Mouse (Mus musculus) heart, embryonic 13.5 days (tissue): ENCODE data around the gene Olfr812. TPM values are rescaled to one million over a fixed set of nuclear protein-coding genes. Genes with fewer than 3 reads are reported as not detected.
"Not testable (repeated sequence)": the region's sequence is repeated elsewhere in the genome, so short reads cannot be mapped to it uniquely, and the experiment has no call there.

ENCODE experiments used
- ATAC-seq: fragments of 200-750 bp; cut with Nextera tagmentation; 2 replicates; pipeline ENCODE4 v1.8.0; 2017; ENCODE audit warnings: moderate TSS enrichment; ENCODE audit not compliant: insufficient number of reproducible peaks, low FRiP score, low TSS enrichment; ENCODE audit errors: extremely low read depth
- H3K27ac ChIP-seq: fragments of 300-500 bp; sonication (generic); replicated peaks from 2 replicates; pipeline ENCODE4 v1.5.1; 2015; ENCODE audit warnings: moderate library complexity, mild to moderate bottlenecking, inconsistent platforms
- H3K27me3 ChIP-seq: fragments of 300-500 bp; sonication (generic); replicated peaks from 2 replicates; pipeline ENCODE4 v1.6.1; 2015; ENCODE audit warnings: mild to moderate bottlenecking, inconsistent platforms
- H3K36me3 ChIP-seq: fragments of 300-500 bp; sonication (generic); 2 replicates; pipeline ENCODE4 v1.6.1; 2015; ENCODE audit warnings: mild to moderate bottlenecking, inconsistent platforms
- H3K4me1 ChIP-seq: fragments of 300-500 bp; sonication (generic); 2 replicates; pipeline ENCODE4 v1.6.1; 2015; ENCODE audit warnings: inconsistent platforms
- H3K4me2 ChIP-seq: fragments of 300-500 bp; sonication (generic); 2 replicates; pipeline ENCODE4 v1.6.1; 2015; ENCODE audit warnings: inconsistent platforms, mild to moderate bottlenecking, moderate library complexity
- H3K4me3 ChIP-seq: fragments of 300-500 bp; sonication (generic); 2 replicates; pipeline ENCODE4 v1.5.1; 2015; ENCODE audit warnings: moderate library complexity, mild to moderate bottlenecking, inconsistent platforms
- H3K9ac ChIP-seq: fragments of 300-500 bp; sonication (generic); 2 replicates; pipeline ENCODE4 v1.6.1; 2015; ENCODE audit warnings: inconsistent platforms, mild to moderate bottlenecking, moderate library complexity
- H3K9me3 ChIP-seq: fragments of 300-500 bp; sonication (generic); 2 replicates; pipeline ENCODE4 v1.6.1; 2016; ENCODE audit warnings: inconsistent platforms
- WGBS: fragments of 180-500 bp; shearing (Covaris S2); methylation state at CpG from one replicate; pipeline ENCODE4 v1.1.7; 2015; ENCODE audit warnings: mixed read lengths; 5-methylcytosine and 5-hydroxymethylcytosine counted together
- polyA plus RNA-seq: library from polyadenylated mRNA; unstranded; fragments of >200 nt; fragmentation: Nextera tagmentation; extraction: Ambion mirVana; gene quantifications from 2 replicates; pipeline ENCODE4 v1.2.1, GENCODE M21; 2015

The Olfr812 gene
- not detected in 2 replicates for polyA plus RNA-seq

GRCm38 (mm10) chr10:129845994-129846393, at the start of gene Olfr812:
TSS of gene Olfr812 (minus strand) at chr10:129846094.
- H3K4me3 ChIP-seq, result no peak within 1 kb of the TSS
- no peaks in the 10 kb centered on the region for H3K36me3 ChIP-seq
- H3K9me3 ChIP-seq, result no peaks in the 10 kb centered on the region
- no peak within 1 kb of the TSS for H3K27ac ChIP-seq
- no peak within 1 kb of the TSS for H3K4me2 ChIP-seq
- no peak within 1 kb of the TSS for H3K9ac ChIP-seq
- WGBS, result 54% methylated on average over 1 of the region's 1 CpGs
- no peaks in the 10 kb centered on the region for H3K4me1 ChIP-seq
- no peaks in the 10 kb centered on the region for H3K27me3 ChIP-seq
- no peak for ATAC-seq

DNA sequence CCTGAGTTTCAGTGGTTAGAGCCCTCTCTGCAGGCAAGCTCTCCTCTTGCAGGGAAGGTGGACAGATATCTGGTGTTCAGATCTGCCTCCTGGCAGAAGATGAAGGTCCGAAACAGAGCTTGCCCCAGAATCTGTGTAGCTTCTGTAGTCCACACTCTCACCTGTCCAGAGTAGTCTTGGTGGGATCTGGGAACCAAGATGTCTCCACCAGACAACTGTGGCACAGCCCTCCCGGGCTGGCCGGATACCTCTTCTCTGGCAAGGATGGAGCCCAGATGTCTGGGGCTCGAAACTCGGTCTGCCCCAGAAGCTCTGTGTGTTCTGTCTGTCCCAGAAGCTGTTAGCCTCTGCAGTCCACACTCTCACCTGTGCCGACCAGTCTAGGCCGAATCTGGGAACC, 40.0 kb upstream of the Olfr812 start:
- H3K4me2 ChIP-seq, result no peak overlapping the region
- no peak overlapping the region for H3K27ac ChIP-seq
- no peak for ATAC-seq
- no peaks in the 10 kb centered on the region; the same call in 1 of the 2 replicates for H3K9me3 ChIP-seq
- H3K27me3 ChIP-seq, result no peaks in the 10 kb centered on the region
- no peak overlapping the region for H3K4me3 ChIP-seq
- H3K36me3 ChIP-seq, result no peaks in the 10 kb centered on the region
- H3K9ac ChIP-seq, result no peak overlapping the region
- WGBS, result 81% methylated on average over 7 of the region's 7 CpGs
- no peaks in the 10 kb centered on the region for H3K4me1 ChIP-seq

DNA sequence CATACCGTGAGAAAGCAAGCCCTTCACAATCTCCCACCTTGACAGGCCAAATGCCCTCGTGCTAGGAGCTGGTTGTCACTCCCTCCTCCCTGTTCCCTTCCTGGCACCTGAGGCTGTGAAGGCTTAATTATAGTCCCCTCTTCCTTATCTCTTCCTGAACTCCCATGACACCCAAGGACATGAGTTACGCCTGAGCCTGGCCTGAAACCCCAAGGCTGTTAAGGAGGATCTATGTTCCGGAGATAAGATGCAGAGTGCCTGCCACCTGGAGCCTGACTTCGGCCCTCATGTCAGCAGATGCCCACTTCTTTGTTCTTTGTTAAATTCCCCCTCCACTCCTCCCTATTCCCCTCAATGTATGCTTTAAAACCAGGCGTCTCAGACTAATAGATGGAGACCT, 39.6 kb upstream of the Olfr812 start:
- not testable (repeated sequence) for H3K4me2 ChIP-seq, H3K36me3 ChIP-seq, H3K9me3 ChIP-seq, H3K9ac ChIP-seq, ATAC-seq, H3K4me1 ChIP-seq, H3K27ac ChIP-seq, H3K4me3 ChIP-seq, H3K27me3 ChIP-seq
- WGBS, result 48% methylated on average over 6 of the region's 6 CpGs

GRCm38 (mm10) chr10:129879751-129880150, 33.9 kb upstream of the Olfr812 start, which contains the start of gene Olfr814:
TSS of gene Olfr814 (minus strand) at chr10:129879851.
- H3K27me3 ChIP-seq, H3K9ac ChIP-seq, H3K4me1 ChIP-seq, H3K4me3 ChIP-seq, ATAC-seq, H3K27ac ChIP-seq, H3K9me3 ChIP-seq, H3K4me2 ChIP-seq, H3K36me3 ChIP-seq: not testable (repeated sequence)
- WGBS, result 45% methylated on average over 1 of the region's 1 CpGs

DNA sequence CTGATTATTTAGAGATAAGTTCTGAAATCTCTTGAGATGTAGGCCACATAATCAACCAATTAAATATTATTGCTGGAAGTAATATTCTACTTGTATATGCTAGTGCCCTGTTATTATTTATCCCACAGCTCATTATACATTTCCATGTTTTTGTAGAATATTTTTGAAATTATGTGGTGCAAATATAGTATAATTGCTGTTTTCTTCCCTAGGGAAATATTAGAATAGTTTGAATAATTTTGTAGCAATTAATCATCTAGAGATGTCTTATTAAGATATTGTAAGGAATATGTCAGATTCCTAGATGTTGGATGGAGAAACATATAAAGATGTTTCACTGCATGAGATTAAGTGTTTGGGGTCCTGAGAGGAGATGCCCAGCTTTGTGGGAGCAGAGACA, 9.2 kb upstream of the Olfr812 start, which contains the start of gene Olfr813:
Gene Olfr813, plus strand, starts transcription at position 301 of the 400 bp plus-strand sequence.
- Histone ChIP-seq H3K9me3 (no peaks in the 10 kb centered on the region; the same call in 1 of the 2 replicates), H3K27me3 (no peaks in the 10 kb centered on the region), H3K27ac (no peak within 1 kb of the TSS), H3K4me1 (no peaks in the 10 kb centered on the region), H3K4me2 (no peak within 1 kb of the TSS), H3K9ac (no peak within 1 kb of the TSS), H3K36me3 (no peaks in the 10 kb centered on the region), H3K4me3 (no peak within 1 kb of the TSS)
- ATAC-seq, result no peak

GRCm38 (mm10) chr10:129847343-129847742, 1.4 kb upstream of the Olfr812 start:
- 74% methylated on average over 1 of the region's 1 CpGs for WGBS
- H3K4me2 ChIP-seq, result no peak overlapping the region
- H3K27ac ChIP-seq, result no peak overlapping the region
- H3K27me3 ChIP-seq, result no peaks in the 10 kb centered on the region
- H3K36me3 ChIP-seq, result no peaks in the 10 kb centered on the region
- H3K9me3 ChIP-seq, result no peaks in the 10 kb centered on the region
- no peak for ATAC-seq
- no peaks in the 10 kb centered on the region for H3K4me1 ChIP-seq
- no peak overlapping the region for H3K9ac ChIP-seq
- H3K4me3 ChIP-seq, result no peak overlapping the region

DNA sequence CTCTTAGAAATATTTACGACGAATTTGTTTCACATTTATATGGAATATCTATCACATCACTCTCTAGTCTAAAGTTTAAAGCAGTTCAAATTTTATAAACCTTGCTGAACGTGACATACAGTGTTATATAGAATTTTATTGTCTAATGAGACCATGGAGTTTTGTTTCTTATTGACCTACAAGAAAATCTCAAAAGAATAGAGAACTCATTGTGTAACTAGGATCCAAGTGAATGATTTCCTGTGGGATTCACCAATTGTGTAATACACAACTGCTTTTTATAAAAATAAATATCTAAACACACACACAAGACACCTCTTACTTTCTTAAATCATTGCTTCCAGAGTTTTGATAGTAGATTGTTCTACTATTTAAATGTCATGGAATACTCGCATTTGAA, 41.6 kb downstream of the Olfr812 start, which contains the start of gene Olfr811:
Gene Olfr811, minus strand, starts transcription at position 101 of the 400 bp plus-strand sequence.
- Histone ChIP-seq H3K9ac (no peak within 1 kb of the TSS), H3K4me2 (no peak within 1 kb of the TSS), H3K27me3 (no peaks in the 10 kb centered on the region), H3K4me1 (no peaks in the 10 kb centered on the region), H3K9me3 (no peaks in the 10 kb centered on the region), H3K27ac (no peak within 1 kb of the TSS), H3K4me3 (no peak within 1 kb of the TSS), H3K36me3 (no peaks in the 10 kb centered on the region)
- ATAC-seq, result no peak
- WGBS, result 69% methylated on average over 4 of the region's 4 CpGs

GRCm38 (mm10) chr10:129794817-129795216, 51.1 kb downstream of the Olfr812 start, which contains the start of gene Olfr810:
TSS of gene Olfr810 (minus strand) at chr10:129794917.
- H3K4me1 ChIP-seq, result no peaks in the 10 kb centered on the region
- no peak within 1 kb of the TSS for H3K27ac ChIP-seq
- no peaks in the 10 kb centered on the region for H3K9me3 ChIP-seq
- no peaks in the 10 kb centered on the region for H3K27me3 ChIP-seq
- no peak within 1 kb of the TSS for H3K4me3 ChIP-seq
- no peak within 1 kb of the TSS for H3K4me2 ChIP-seq
- H3K36me3 ChIP-seq, result no peaks in the 10 kb centered on the region
- no peak for ATAC-seq
- H3K9ac ChIP-seq, result no peak within 1 kb of the TSS

Other genes with a start within 250 kb of the Olfr812 start
- not detected in 2 replicates for gene Olfr796, start 233.5 kb downstream of the Olfr812 start, polyA plus RNA-seq
- gene Olfr798, start 218.2 kb downstream of the Olfr812 start, polyA plus RNA-seq, result not detected in 2 replicates
- gene Olfr799, start 208.6 kb downstream of the Olfr812 start, polyA plus RNA-seq, result not detected in 2 replicates
- not detected in 2 replicates for gene Olfr800, start 188.4 kb downstream of the Olfr812 start, polyA plus RNA-seq
- gene Olfr801, start 172.2 kb downstream of the Olfr812 start, polyA plus RNA-seq, result not detected in 2 replicates
- gene Olfr802, start 157.9 kb downstream of the Olfr812 start, polyA plus RNA-seq, result not detected in 2 replicates
- not detected in 2 replicates for gene Olfr803, start 151.8 kb downstream of the Olfr812 start, polyA plus RNA-seq
- gene Olfr804, start 142.9 kb downstream of the Olfr812 start, polyA plus RNA-seq, result not detected in 2 replicates
- not detected in 2 replicates for gene Olfr805, start 116.7 kb downstream of the Olfr812 start, polyA plus RNA-seq
- gene Olfr806, start 104.2 kb downstream of the Olfr812 start, polyA plus RNA-seq, result not detected in 2 replicates
- gene Olfr807, start 88.3 kb downstream of the Olfr812 start, polyA plus RNA-seq, result not detected in 2 replicates
- gene Olfr808, start 80.6 kb downstream of the Olfr812 start, polyA plus RNA-seq, result not detected in 2 replicates
- gene Olfr809, start 71.5 kb downstream of the Olfr812 start, polyA plus RNA-seq, result not detected in 2 replicates
- not detected in 2 replicates for gene Olfr810, start 51.2 kb downstream of the Olfr812 start, polyA plus RNA-seq
- not detected in 2 replicates for gene Olfr811, start 41.7 kb downstream of the Olfr812 start, polyA plus RNA-seq
- not detected in 2 replicates for gene Olfr813, start 9.3 kb upstream of the Olfr812 start, polyA plus RNA-seq
- not detected in 2 replicates for gene Olfr814, start 33.8 kb upstream of the Olfr812 start, polyA plus RNA-seq
- not detected in 2 replicates for gene Olfr815, start 59.8 kb upstream of the Olfr812 start, polyA plus RNA-seq
- gene Olfr816, start 69.5 kb upstream of the Olfr812 start, polyA plus RNA-seq, result not detected in 2 replicates
- gene Olfr818, start 103.0 kb upstream of the Olfr812 start, polyA plus RNA-seq, result not detected in 2 replicates
- gene Olfr819, start 121.2 kb upstream of the Olfr812 start, polyA plus RNA-seq, result not detected in 2 replicates
- not detected in 2 replicates for gene Olfr247, start 130.0 kb upstream of the Olfr812 start, polyA plus RNA-seq
- not detected in 2 replicates for gene Gm10310, start 139.0 kb upstream of the Olfr812 start, polyA plus RNA-seq
- gene Olfr820, start 166.5 kb upstream of the Olfr812 start, polyA plus RNA-seq, result not detected in 2 replicates
- gene Olfr821, start 184.3 kb upstream of the Olfr812 start, polyA plus RNA-seq, result not detected in 2 replicates
- gene Olfr822, start 225.1 kb upstream of the Olfr812 start, polyA plus RNA-seq, result not detected in 2 replicates